Mouse (Mus musculus): ENCODE measurements around the gene Dst. TPM values are rescaled to one million over a fixed set of nuclear protein-coding genes. Genes with fewer than 3 reads are reported as not detected.

Dst gene
- total and polyA plus RNA-seq, 3 experiments, result 0.83 to 1.1 TPM; not detected in 1

DNA sequence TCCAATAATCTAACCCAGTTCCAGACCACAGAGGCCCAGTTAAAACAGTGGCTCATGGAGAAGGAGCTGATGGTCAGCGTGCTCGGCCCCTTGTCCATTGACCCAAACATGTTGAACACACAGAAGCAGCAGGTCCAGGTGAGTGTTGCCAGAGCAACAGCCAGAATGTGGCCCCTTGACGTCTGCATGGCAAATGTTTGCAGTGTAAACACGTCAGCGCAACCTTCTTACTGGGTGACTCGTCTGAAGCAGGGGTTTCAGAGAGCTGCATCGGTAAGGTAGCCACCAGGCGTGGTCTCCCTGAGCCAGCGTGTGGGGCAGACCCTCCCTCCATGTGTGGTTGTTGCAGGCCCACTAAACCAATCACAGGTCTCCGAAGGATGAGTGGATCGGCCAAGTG is 315.8 kb downstream of the Dst start:
- ATAC-seq (ENCODE audit: extremely low read depth, insufficient number of reproducible peaks, low FRiP score, poor library complexity, severe bottlenecking), result no peak
- DNase-seq (ENCODE audit: low spot score), result no peak
- H3K27me3 ChIP-seq (ENCODE audit: insufficient read depth, low read length), result peaks cover 10% of the 10 kb centered on the region; the same call in 1 of the 2 replicates
- no peaks in the 10 kb centered on the region for H3K36me3 ChIP-seq (replicated peaks)
- no peaks in the 10 kb centered on the region for H3K4me1 ChIP-seq (ENCODE audit: insufficient read depth, low read depth, low read length)
- TF ChIP-seq GATA2 (IDR thresholded peaks at IDR 0.05; ENCODE audit: borderline replicate concordance, low read depth, low read length), result no peak
- no peak for TF ChIP-seq GATA1 (IDR thresholded peaks at IDR 0.05; ENCODE audit: borderline replicate concordance, low read length)
- no peak for TF ChIP-seq POLR2AphosphoS5 (IDR thresholded peaks at IDR 0.05; ENCODE audit: insufficient replicate concordance, low read depth, low read length)
- no peak for TF ChIP-seq CTCF (IDR thresholded peaks at IDR 0.05; ENCODE audit: low read depth, low read length)
- no peak for TF ChIP-seq TAL1 (conservative IDR thresholded peaks at IDR 0.05; ENCODE audit: low read depth, low read length)
- H3K4me3 ChIP-seq (ENCODE audit: low read depth, low read length), result no peak overlapping the region
- no peaks in the 10 kb centered on the region for H3K9me3 ChIP-seq (replicated peaks)

DNA sequence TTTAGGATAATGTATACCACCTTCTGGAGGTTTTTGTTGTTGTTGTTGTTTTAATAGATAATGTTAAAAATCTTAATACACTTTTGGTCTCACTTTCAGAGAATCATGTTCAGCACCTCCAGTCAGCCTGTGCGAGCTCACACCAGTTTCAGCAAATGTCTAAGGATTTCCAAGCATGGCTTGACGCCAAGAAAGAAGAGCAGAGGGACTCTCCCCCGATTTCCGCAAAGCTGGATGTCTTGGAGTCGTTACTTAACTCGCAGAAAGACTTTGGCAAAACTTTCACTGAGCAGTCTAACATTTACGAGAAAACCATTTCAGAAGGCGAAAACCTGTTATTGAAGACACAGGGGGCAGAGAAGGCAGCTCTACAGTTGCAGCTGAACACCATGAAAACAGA is 319.7 kb downstream of the Dst start:
- H3K36me3 ChIP-seq (replicated peaks), result no peaks in the 10 kb centered on the region
- no peak for DNase-seq (ENCODE audit: low spot score)
- H3K27me3 ChIP-seq (ENCODE audit: insufficient read depth, low read length), result peaks cover 8% of the 10 kb centered on the region; the same call in 1 of the 2 replicates
- no peak overlapping the region for H3K4me3 ChIP-seq (ENCODE audit: low read depth, low read length)
- no peak for TF ChIP-seq TAL1 (conservative IDR thresholded peaks at IDR 0.05; ENCODE audit: low read depth, low read length)
- TF ChIP-seq GATA1 (IDR thresholded peaks at IDR 0.05; ENCODE audit: borderline replicate concordance, low read length), result no peak
- no peak for TF ChIP-seq POLR2AphosphoS5 (IDR thresholded peaks at IDR 0.05; ENCODE audit: insufficient replicate concordance, low read depth, low read length)
- no peak for TF ChIP-seq CTCF (IDR thresholded peaks at IDR 0.05; ENCODE audit: low read depth, low read length)
- H3K9me3 ChIP-seq (replicated peaks), result no peaks in the 10 kb centered on the region
- ATAC-seq (ENCODE audit: extremely low read depth, insufficient number of reproducible peaks, low FRiP score, poor library complexity, severe bottlenecking), result no peak
- H3K4me1 ChIP-seq (ENCODE audit: insufficient read depth, low read depth, low read length), result no peaks in the 10 kb centered on the region

DNA sequence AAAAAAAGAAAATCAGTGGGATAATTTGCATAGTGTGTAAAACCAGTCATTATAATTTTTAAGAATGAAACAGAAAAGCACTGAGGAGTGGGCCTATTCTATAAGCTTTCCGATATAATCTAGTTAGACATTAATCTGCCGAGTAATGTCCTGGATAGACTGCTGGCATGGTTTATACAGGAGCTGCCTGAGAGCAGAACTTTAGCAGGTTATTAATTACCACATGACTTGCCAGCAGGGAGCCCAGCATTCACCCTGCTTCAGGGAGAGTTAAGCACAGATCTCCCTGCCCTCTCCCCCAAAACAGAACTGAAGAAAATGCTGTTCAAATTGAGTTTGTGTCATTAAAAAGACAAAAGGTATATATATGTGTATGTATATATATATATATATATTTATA is 323.0 kb downstream of the Dst start:
- peaks cover 2% of the 10 kb centered on the region; the same call in 1 of the 2 replicates for H3K27me3 ChIP-seq (ENCODE audit: insufficient read depth, low read length)
- H3K9me3 ChIP-seq (replicated peaks), result no peaks in the 10 kb centered on the region
- DNase-seq (ENCODE audit: low spot score) (no peak), ATAC-seq (ENCODE audit: extremely low read depth, insufficient number of reproducible peaks, low FRiP score, poor library complexity, severe bottlenecking) (no peak)
- no peaks in the 10 kb centered on the region for H3K36me3 ChIP-seq (replicated peaks)
- no peak overlapping the region for H3K4me3 ChIP-seq (ENCODE audit: low read depth, low read length)
- no peaks in the 10 kb centered on the region for H3K4me1 ChIP-seq (ENCODE audit: insufficient read depth, low read depth, low read length)
- no peak for TF ChIP-seq CTCF (IDR thresholded peaks at IDR 0.05; ENCODE audit: low read depth, low read length)
- no peak for TF ChIP-seq GATA2 (IDR thresholded peaks at IDR 0.05; ENCODE audit: borderline replicate concordance, low read depth, low read length)
- TF ChIP-seq GATA1 (IDR thresholded peaks at IDR 0.05; ENCODE audit: borderline replicate concordance, low read length), result no peak
- no peak for TF ChIP-seq POLR2AphosphoS5 (IDR thresholded peaks at IDR 0.05; ENCODE audit: insufficient replicate concordance, low read depth, low read length)
- no peak for TF ChIP-seq TAL1 (conservative IDR thresholded peaks at IDR 0.05; ENCODE audit: low read depth, low read length)

GRCm38 (mm10) chr1:34236254-34236723 is 328.3 kb downstream of the Dst start:
- no peak for TF ChIP-seq TAL1 (conservative IDR thresholded peaks at IDR 0.05; ENCODE audit: low read depth, low read length)
- TF ChIP-seq POLR2AphosphoS5 (IDR thresholded peaks at IDR 0.05; ENCODE audit: insufficient replicate concordance, low read depth, low read length), result no peak
- no peak for TF ChIP-seq GATA1 (IDR thresholded peaks at IDR 0.05; ENCODE audit: borderline replicate concordance, low read length)
- TF ChIP-seq CTCF (IDR thresholded peaks at IDR 0.05; ENCODE audit: low read depth, low read length), result no peak
- no peak for TF ChIP-seq GATA2 (IDR thresholded peaks at IDR 0.05; ENCODE audit: borderline replicate concordance, low read depth, low read length)

DNA sequence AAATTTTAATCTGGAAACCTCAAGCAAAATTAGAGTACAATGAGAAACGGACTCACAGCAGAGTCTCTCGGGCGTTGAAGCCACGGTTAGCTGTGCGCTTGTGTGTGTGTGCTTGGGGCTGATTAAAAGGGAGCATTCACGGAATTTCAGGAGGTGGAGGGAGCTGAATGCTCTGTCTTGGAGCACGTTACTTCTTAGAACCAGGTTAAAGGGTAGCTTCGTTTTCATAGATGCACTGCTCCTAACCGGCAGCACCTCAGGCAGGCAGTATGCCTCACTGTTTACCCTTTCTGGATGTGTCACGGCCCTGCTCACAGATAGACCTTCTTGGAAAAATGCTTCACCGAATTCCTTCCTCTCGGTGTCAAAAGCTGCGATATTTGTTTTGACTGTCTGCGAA is 329.2 kb downstream of the Dst start:
- Histone ChIP-seq H3K36me3 (replicated peaks) (no peaks in the 10 kb centered on the region), H3K9me3 (replicated peaks) (no peaks in the 10 kb centered on the region), H3K4me1 (ENCODE audit: insufficient read depth, low read depth, low read length) (no peaks in the 10 kb centered on the region), H3K27me3 (ENCODE audit: insufficient read depth, low read length) (peaks cover 3% of the 10 kb centered on the region; the same call in 1 of the 2 replicates), H3K4me3 (ENCODE audit: low read depth, low read length) (no peak overlapping the region)
- DNase-seq (ENCODE audit: low spot score) (no peak), ATAC-seq (ENCODE audit: extremely low read depth, insufficient number of reproducible peaks, low FRiP score, poor library complexity, severe bottlenecking) (no peak)
- no peak for TF ChIP-seq GATA2 (IDR thresholded peaks at IDR 0.05; ENCODE audit: borderline replicate concordance, low read depth, low read length)
- no peak for TF ChIP-seq TAL1 (conservative IDR thresholded peaks at IDR 0.05; ENCODE audit: low read depth, low read length)
- no peak for TF ChIP-seq POLR2AphosphoS5 (IDR thresholded peaks at IDR 0.05; ENCODE audit: insufficient replicate concordance, low read depth, low read length)

More at GRCm38 (mm10) chr1:34236254-34236723, 328.3 kb downstream of the Dst start:
- DNase-seq (ENCODE audit: low spot score) (no peak), ATAC-seq (ENCODE audit: extremely low read depth, insufficient number of reproducible peaks, low FRiP score, poor library complexity, severe bottlenecking) (no peak)
- Histone ChIP-seq H3K4me3 (ENCODE audit: low read depth, low read length) (no peak overlapping the region), H3K4me1 (ENCODE audit: insufficient read depth, low read depth, low read length) (no peaks in the 10 kb centered on the region), H3K9me3 (replicated peaks) (no peaks in the 10 kb centered on the region), H3K36me3 (replicated peaks) (no peaks in the 10 kb centered on the region), H3K27me3 (ENCODE audit: insufficient read depth, low read length) (peaks cover 3% of the 10 kb centered on the region; the same call in 1 of the 2 replicates)

DNA sequence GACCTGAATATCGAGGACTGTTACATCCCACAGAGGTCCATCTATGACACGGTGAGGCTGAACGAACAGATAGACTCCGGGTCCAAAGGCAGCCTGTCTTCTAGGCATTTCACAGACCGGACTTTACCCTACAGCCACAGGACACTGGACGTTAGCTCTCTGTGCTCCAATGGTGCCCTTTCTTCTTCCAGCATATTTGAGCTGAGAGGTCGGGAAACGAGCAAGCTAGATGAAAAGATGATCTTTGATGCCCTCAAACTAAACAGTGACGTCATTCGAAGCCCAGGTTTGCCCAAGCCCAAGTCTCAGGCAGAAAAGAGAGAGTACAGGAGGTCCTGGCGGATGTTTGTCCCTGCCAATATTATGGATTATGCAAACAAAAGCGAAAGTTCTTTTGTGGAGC is 329.7 kb downstream of the Dst start:
- H3K27me3 ChIP-seq (ENCODE audit: insufficient read depth, low read length), result peaks cover 3% of the 10 kb centered on the region; the same call in 1 of the 2 replicates
- no peak for TF ChIP-seq CTCF (IDR thresholded peaks at IDR 0.05; ENCODE audit: low read depth, low read length)
- TF ChIP-seq POLR2AphosphoS5 (IDR thresholded peaks at IDR 0.05; ENCODE audit: insufficient replicate concordance, low read depth, low read length), result no peak
- no peak for TF ChIP-seq GATA2 (IDR thresholded peaks at IDR 0.05; ENCODE audit: borderline replicate concordance, low read depth, low read length)
- TF ChIP-seq GATA1 (IDR thresholded peaks at IDR 0.05; ENCODE audit: borderline replicate concordance, low read length), result no peak
- DNase-seq (ENCODE audit: low spot score), result no peak
- no peak for ATAC-seq (ENCODE audit: extremely low read depth, insufficient number of reproducible peaks, low FRiP score, poor library complexity, severe bottlenecking)
- no peak overlapping the region for H3K4me3 ChIP-seq (ENCODE audit: low read depth, low read length)
- no peaks in the 10 kb centered on the region for H3K4me1 ChIP-seq (ENCODE audit: insufficient read depth, low read depth, low read length)
- no peaks in the 10 kb centered on the region for H3K9me3 ChIP-seq (replicated peaks)
- H3K36me3 ChIP-seq (replicated peaks), result no peaks in the 10 kb centered on the region
